Mouse (Mus musculus) T-helper 2 cell (primary cell): ENCODE measurements around the gene Nck2.

Experiments used
- in situ Hi-C: fragments of 300-600 bp; cut with MboI, MseI; formaldehyde crosslinking; loops from one replicate; pipeline ENCODE4 v1.15.1; 2025; ENCODE audit warnings: high pct_unique_total_duplicates

Nck2 gene

GRCm38 (mm10) chr1:43571105-43571504 lies 126.7 kb downstream of the Nck2 start:
- in situ Hi-C loops: no loop called here

GRCm38 (mm10) chr1:43574793-43575304 lies 130.5 kb downstream of the Nck2 start:
- in situ Hi-C loops: no loop called here

GRCm38 (mm10) chr1:43577371-43577770 lies 133.0 kb downstream of the Nck2 start:
- in situ Hi-C loops: no loop called here

- in situ Hi-C loops: no loop called here
These were observed 139.2 kb downstream of the Nck2 start for GRCm38 (mm10) chr1:43583564-43583963.

GRCm38 (mm10) chr1:43589001-43589400 lies 144.6 kb downstream of the Nck2 start:
- in situ Hi-C loops: no loop called here

GRCm38 (mm10) chr1:43589910-43590309 lies 145.5 kb downstream of the Nck2 start:
- in situ Hi-C loops: no loop called here

GRCm38 (mm10) chr1:43590727-43591126 lies 146.3 kb downstream of the Nck2 start:
- in situ Hi-C loops: no loop called here

GRCm38 (mm10) chr1:43593069-43593468 lies 148.7 kb downstream of the Nck2 start:
- in situ Hi-C loops: no loop called here

- in situ Hi-C loops: no loop called here
These were observed 150.4 kb downstream of the Nck2 start for GRCm38 (mm10) chr1:43594738-43595137.

GRCm38 (mm10) chr1:43597731-43598130 lies 153.4 kb downstream of the Nck2 start:
- in situ Hi-C loops: no loop called here

- in situ Hi-C loops: no loop called here
These were observed 155.1 kb downstream of the Nck2 start for GRCm38 (mm10) chr1:43599483-43599882.

- in situ Hi-C loops: no loop called here
These were observed 156.7 kb downstream of the Nck2 start for GRCm38 (mm10) chr1:43601054-43601453.

- in situ Hi-C loops: no loop called here
These were observed 171.6 kb downstream of the Nck2 start for GRCm38 (mm10) chr1:43615948-43616347.
